Mouse (Mus musculus): ENCODE measurements around the gene Il21. TPM values are rescaled to one million over a fixed set of nuclear protein-coding genes. Genes with fewer than 3 reads are reported as not detected.

Il21 gene
- not detected for total RNA-seq (2023)

GRCm38 (mm10) chr3:37232586-37233222, at the start of gene Il21:
Gene Il21, minus strand, starts transcription at chr3:37232636.

Other genes with a start within 250 kb of the Il21 start
- gene Adad1, start 169.1 kb downstream of the Il21 start, total RNA-seq (2023), result not detected
- gene Il2, start 106.7 kb downstream of the Il21 start, total RNA-seq (2023), result not detected
- 1 to 10 TPM; 1.0 to 1.3 TPM for gene Bbs12, start 79.9 kb upstream of the Il21 start, total RNA-seq (2023)
- gene Cetn4, start 80.1 kb upstream of the Il21 start, total RNA-seq (2023), result 1 to 10 TPM; 1.7 to 1.8 TPM
- gene Fgf2, start 115.7 kb upstream of the Il21 start, total RNA-seq (2023), result not detected
- 10 to 100 TPM; 24.5 to 29.3 TPM for gene Spata5, start 187.3 kb upstream of the Il21 start, total RNA-seq (2023)
- 1 to 10 TPM; 4.8 to 6.2 TPM for gene Nudt6, start 187.6 kb upstream of the Il21 start, total RNA-seq (2023)

Measured in neutrophil, adult 83 days (primary cell).